Mouse (Mus musculus) embryonic facial prominence, embryonic 11.5 days (tissue): ENCODE measurements around the gene Sesn2. TPM values are rescaled to one million over a fixed set of nuclear protein-coding genes. Genes with fewer than 3 reads are reported as not detected.
"Not testable (repeated sequence)": the region's sequence is repeated elsewhere in the genome, so short reads cannot be mapped to it uniquely, and the experiment has no call there.

Experiments used
- ATAC-seq: fragments of 200-750 bp; cut with Nextera tagmentation; replicated peaks from 2 replicates; pipeline ENCODE4 v1.8.0; 2017; ENCODE audit warnings: low read depth; ENCODE audit not compliant: insufficient number of reproducible peaks, low FRiP score, low TSS enrichment
- DNase-seq: peaks from one replicate; pipeline ENCODE4 v3.0.0-alpha.2; 2015; ENCODE audit warnings: low spot score
- H3K27ac ChIP-seq: fragments of 300-500 bp; sonication (generic); replicated peaks from 2 replicates; pipeline ENCODE4 v1.5.1; 2014; ENCODE audit warnings: mild to moderate bottlenecking, low read depth, low read length, control low read depth
- H3K27me3 ChIP-seq: fragments of 300-500 bp; sonication (generic); 2 replicates; pipeline ENCODE4 v1.6.1; 2014; ENCODE audit warnings: mild to moderate bottlenecking, low read length, moderate library complexity, mixed read lengths; ENCODE audit not compliant: control insufficient read depth, insufficient read depth
- H3K36me3 ChIP-seq: fragments of 300-500 bp; sonication (generic); replicated peaks from 2 replicates; pipeline ENCODE4 v1.6.1; 2014; ENCODE audit warnings: low read depth, mild to moderate bottlenecking, low read length, moderate library complexity, mixed read lengths; ENCODE audit not compliant: control insufficient read depth, insufficient read depth
- H3K4me1 ChIP-seq: fragments of 300-500 bp; sonication (generic); 2 replicates; pipeline ENCODE4 v1.6.1; 2014; ENCODE audit warnings: low read length, mixed read lengths; ENCODE audit not compliant: control insufficient read depth, insufficient read depth
- H3K4me2 ChIP-seq: fragments of 300-500 bp; sonication (generic); 2 replicates; pipeline ENCODE4 v1.6.1; 2014; ENCODE audit warnings: low read depth, mild to moderate bottlenecking, control low read depth, low read length, moderate library complexity
- H3K4me3 ChIP-seq: fragments of 300-500 bp; sonication (generic); 2 replicates; pipeline ENCODE4 v1.5.1; 2014; ENCODE audit warnings: low read depth, low read length, control low read depth
- H3K9ac ChIP-seq: fragments of 300-500 bp; sonication (generic); replicated peaks from 2 replicates; pipeline ENCODE4 v1.6.1; 2014; ENCODE audit warnings: mild to moderate bottlenecking, control low read depth, low read length
- H3K9me3 ChIP-seq: fragments of 300-500 bp; sonication (generic); replicated peaks from 2 replicates; pipeline ENCODE4 v1.6.1; 2016; ENCODE audit warnings: mild to moderate bottlenecking, low read length, inconsistent platforms, mixed read lengths; ENCODE audit not compliant: control insufficient read depth
- WGBS: fragments of 180-500 bp; shearing (Covaris S2); extraction: QIAGEN DNeasy Blood & Tissue Kit; methylation state at CpG from one replicate; pipeline ENCODE4 v1.1.7; 2014; 5-methylcytosine and 5-hydroxymethylcytosine counted together
- polyA plus RNA-seq: library from polyadenylated mRNA; unstranded; fragments of >200 nt; fragmentation: Nextera tagmentation; extraction: Ambion mirVana; gene quantifications from 2 replicates; pipeline ENCODE4 v1.2.1, GENCODE M21; 2014

The Sesn2 gene
- polyA plus RNA-seq, 1 experiment from 2014 or later = 6.0 TPM

- Histone ChIP-seq H3K36me3 (no peaks in the 10 kb centered on the region), H3K27ac (no peak overlapping the region), H3K4me2 (no peak overlapping the region), H3K27me3 (no peaks in the 10 kb centered on the region), H3K4me3 (no peak overlapping the region), H3K4me1 (no peaks in the 10 kb centered on the region), H3K9me3 (no peaks in the 10 kb centered on the region), H3K9ac (no peak overlapping the region)
- DNase-seq (no peak), ATAC-seq (no peak)
- WGBS = 83% methylated on average over 4 of the region's 4 CpGs
Observed at GRCm38 (mm10) chr4:132484231-132484630, 26.1 kb downstream of the Sesn2 start.

- Histone ChIP-seq H3K36me3 (no peaks in the 10 kb centered on the region), H3K4me1 (no peaks in the 10 kb centered on the region), H3K4me2 (no peak overlapping the region), H3K27ac (no peak overlapping the region), H3K9ac (no peak overlapping the region), H3K9me3 (no peaks in the 10 kb centered on the region), H3K27me3 (no peaks in the 10 kb centered on the region), H3K4me3 (no peak overlapping the region)
- DNase-seq = no peak
- no peak for ATAC-seq
- 74% methylated on average over 13 of the region's 13 CpGs for WGBS
Observed at GRCm38 (mm10) chr4:132482956-132483608, 27.2 kb downstream of the Sesn2 start.

- H3K27me3 ChIP-seq, H3K36me3 ChIP-seq, H3K4me3 ChIP-seq, H3K27ac ChIP-seq, DNase-seq, ATAC-seq, H3K9ac ChIP-seq, H3K4me2 ChIP-seq, H3K4me1 ChIP-seq, H3K9me3 ChIP-seq: not testable (repeated sequence)
- WGBS = 71% methylated on average over 3 of the region's 3 CpGs
Observed at GRCm38 (mm10) chr4:132482104-132482503, 28.2 kb downstream of the Sesn2 start.

GRCm38 (mm10) chr4:132477833-132478232 lies 32.5 kb downstream of the Sesn2 start:
- H3K4me1 ChIP-seq = no peaks in the 10 kb centered on the region
- no peak overlapping the region for H3K4me2 ChIP-seq
- no peak for DNase-seq
- no peak for ATAC-seq
- no peaks in the 10 kb centered on the region for H3K27me3 ChIP-seq
- 93% methylated on average over 8 of the region's 8 CpGs for WGBS
- no peak overlapping the region for H3K27ac ChIP-seq
- H3K9me3 ChIP-seq = no peaks in the 10 kb centered on the region
- no peak overlapping the region for H3K9ac ChIP-seq
- H3K4me3 ChIP-seq = no peak overlapping the region
- no peaks in the 10 kb centered on the region for H3K36me3 ChIP-seq

- H3K4me3 ChIP-seq = no peak overlapping the region
- no peak overlapping the region for H3K9ac ChIP-seq
- 78% methylated on average over 13 of the region's 13 CpGs for WGBS
- no peaks in the 10 kb centered on the region for H3K27me3 ChIP-seq
- no peaks in the 10 kb centered on the region for H3K4me1 ChIP-seq
- no peak for ATAC-seq
- no peak overlapping the region for H3K27ac ChIP-seq
- H3K9me3 ChIP-seq = no peaks in the 10 kb centered on the region
- H3K4me2 ChIP-seq = no peak overlapping the region
- no peaks in the 10 kb centered on the region for H3K36me3 ChIP-seq
- no peak for DNase-seq
Observed at GRCm38 (mm10) chr4:132475895-132476878, 34.1 kb downstream of the Sesn2 start.

GRCm38 (mm10) chr4:132474631-132475030 lies 35.7 kb downstream of the Sesn2 start:
- DNase-seq (no peak), ATAC-seq (no peak)
- Histone ChIP-seq H3K36me3 (no peaks in the 10 kb centered on the region), H3K4me1 (no peaks in the 10 kb centered on the region), H3K27ac (no peak overlapping the region), H3K27me3 (no peaks in the 10 kb centered on the region), H3K9me3 (no peaks in the 10 kb centered on the region), H3K4me3 (no peak overlapping the region), H3K9ac (no peak overlapping the region), H3K4me2 (no peak overlapping the region)
- 84% methylated on average over 4 of the region's 4 CpGs for WGBS

GRCm38 (mm10) chr4:132473411-132473810 lies 36.9 kb downstream of the Sesn2 start:
- no peaks in the 10 kb centered on the region for H3K27me3 ChIP-seq
- no peak for ATAC-seq
- WGBS = 84% methylated on average over 9 of the region's 9 CpGs

GRCm38 (mm10) chr4:132469873-132470272 lies 40.4 kb downstream of the Sesn2 start:
- WGBS = 9% methylated on average over 3 of the region's 3 CpGs
- DNase-seq (peak; percentile 59), ATAC-seq (no peak)
- H3K4me2 ChIP-seq = no peak overlapping the region
- no peaks in the 10 kb centered on the region for H3K9me3 ChIP-seq
- H3K9ac ChIP-seq = no peak overlapping the region
- no peak overlapping the region for H3K4me3 ChIP-seq
- H3K27me3 ChIP-seq = no peaks in the 10 kb centered on the region
- H3K4me1 ChIP-seq = no peaks in the 10 kb centered on the region
- H3K36me3 ChIP-seq = no peaks in the 10 kb centered on the region
- H3K27ac ChIP-seq = no peak overlapping the region

More at GRCm38 (mm10) chr4:132473411-132473810, 36.9 kb downstream of the Sesn2 start:
- H3K27ac ChIP-seq = no peak overlapping the region
- no peak overlapping the region for H3K4me3 ChIP-seq
- H3K9me3 ChIP-seq = no peaks in the 10 kb centered on the region
- H3K4me1 ChIP-seq = no peaks in the 10 kb centered on the region
- DNase-seq = no peak
- H3K4me2 ChIP-seq = no peak overlapping the region
- H3K9ac ChIP-seq = no peak overlapping the region
- no peaks in the 10 kb centered on the region for H3K36me3 ChIP-seq
